Mouse (Mus musculus) retina, adult 2 months (tissue): ENCODE data around the gene Tmem114.

Experiments used
- DNase-seq: peaks from one replicate; pipeline ENCODE4 v3.0.0-alpha.2; 2012; ENCODE audit warnings: low read depth, low spot score

The Tmem114 gene

GRCm38 (mm10) chr16:8409197-8409596, 15.7 kb downstream of the Tmem114 start:
- no peak for DNase-seq

- DNase-seq = peak; percentile 54
These were observed 18.2 kb downstream of the Tmem114 start for GRCm38 (mm10) chr16:8406708-8407107.

- no peak for DNase-seq
These were observed 22.3 kb downstream of the Tmem114 start for GRCm38 (mm10) chr16:8402663-8403062.

- no peak for DNase-seq
These were observed 23.6 kb downstream of the Tmem114 start for GRCm38 (mm10) chr16:8401171-8401955.

- no peak for DNase-seq
These were observed 25.1 kb downstream of the Tmem114 start for GRCm38 (mm10) chr16:8399868-8400267.

GRCm38 (mm10) chr16:8394946-8395345, 30.0 kb downstream of the Tmem114 start:
- no peak for DNase-seq

- DNase-seq = no peak
These were observed 36.4 kb downstream of the Tmem114 start for GRCm38 (mm10) chr16:8388491-8388890.

GRCm38 (mm10) chr16:8386386-8386785, 38.5 kb downstream of the Tmem114 start:
- no peak for DNase-seq

GRCm38 (mm10) chr16:8385679-8386078, 39.3 kb downstream of the Tmem114 start:
- no peak for DNase-seq

GRCm38 (mm10) chr16:8384772-8385171, 40.2 kb downstream of the Tmem114 start:
- no peak for DNase-seq

GRCm38 (mm10) chr16:8383396-8383795, 41.5 kb downstream of the Tmem114 start:
- DNase-seq = no peak

GRCm38 (mm10) chr16:8363066-8363465, 61.9 kb downstream of the Tmem114 start:
- DNase-seq = no peak
